Mouse (Mus musculus): ENCODE results near the gene Gm42742. TPM values are rescaled to one million over a fixed set of nuclear protein-coding genes. Genes with fewer than 3 reads are reported as not detected.
A peak's percentile ranks its signal among the peaks of the same experiment; 100 is the strongest.

Gm42742 gene
- polyA plus RNA-seq, 1 experiment from 2014 or later: 53.8 TPM

DNA sequence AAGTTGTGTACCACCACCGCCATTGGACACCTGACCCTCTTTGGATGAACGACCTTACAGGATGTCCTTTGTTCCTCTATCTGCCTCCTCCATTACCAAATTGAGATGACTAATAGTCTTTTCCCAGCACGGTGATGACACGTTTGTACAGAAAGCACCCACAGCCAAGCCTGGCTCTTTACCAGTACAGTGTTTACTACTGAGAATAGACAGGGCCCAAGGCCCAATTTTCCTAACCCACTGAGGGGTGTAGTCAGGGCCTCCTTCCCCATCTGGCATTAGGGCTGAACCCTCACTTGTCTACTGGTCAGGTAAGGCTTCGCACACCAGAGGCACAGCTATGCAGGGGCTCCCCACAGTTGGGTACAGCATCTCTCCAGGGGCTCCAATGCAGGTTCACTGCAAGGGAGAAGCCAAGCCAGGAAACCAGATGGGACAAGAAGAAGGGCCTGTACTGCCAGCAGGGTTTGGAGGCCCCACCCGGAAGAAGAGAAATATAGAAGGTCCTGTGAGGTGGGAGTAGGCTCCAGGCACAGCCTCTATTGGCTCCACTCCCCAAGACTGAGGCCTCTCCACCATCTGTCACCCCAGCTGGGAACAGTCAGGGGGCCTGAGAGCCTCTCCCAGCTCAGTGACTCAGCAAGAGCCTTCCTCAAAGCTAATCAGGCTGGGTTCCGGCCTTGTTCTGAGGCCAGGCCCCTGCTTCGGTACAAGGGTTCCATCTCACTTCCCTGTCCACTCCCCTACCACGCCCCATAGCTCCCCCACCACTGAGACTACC, 12.5 kb downstream of the Gm42742 start:
- Histone ChIP-seq H3K27me3 (ENCODE audit: insufficient read depth, low read length) (no peaks in the 10 kb centered on the region), H3K4me3 (replicated peaks; ENCODE audit: low read depth, low read length) (no peak overlapping the region), H3K27ac (peak overlapping the region; percentile 83), H3K4me2 (ENCODE audit: low read length) (no peak overlapping the region), H3K9ac (ENCODE audit: low read depth, low read length) (peak overlapping the region; percentile 56; the same call in 1 of the 2 replicates), H3K4me1 (replicated peaks; ENCODE audit: insufficient read depth, low read length) (peaks cover 11% of the 10 kb centered on the region; the same call in 1 of the 2 replicates), H3K36me3 (ENCODE audit: insufficient read depth, low read length) (0 out of 2 replicates have a peak, but pooled peaks cover 3% of the 10 kb centered on the region), H3K9me3 (replicated peaks; ENCODE audit: low read length) (no peaks in the 10 kb centered on the region)
- DNase-seq (ENCODE audit: low spot score) (peak; percentile 89), ATAC-seq (replicated peaks; ENCODE audit: low FRiP score, low read depth) (peak; percentile 86)
- 33% methylated on average over 9 of the region's 9 CpGs for WGBS
- TF ChIP-seq CTCF (IDR thresholded peaks at IDR 0.05; ENCODE audit: low read depth): no peak

DNA sequence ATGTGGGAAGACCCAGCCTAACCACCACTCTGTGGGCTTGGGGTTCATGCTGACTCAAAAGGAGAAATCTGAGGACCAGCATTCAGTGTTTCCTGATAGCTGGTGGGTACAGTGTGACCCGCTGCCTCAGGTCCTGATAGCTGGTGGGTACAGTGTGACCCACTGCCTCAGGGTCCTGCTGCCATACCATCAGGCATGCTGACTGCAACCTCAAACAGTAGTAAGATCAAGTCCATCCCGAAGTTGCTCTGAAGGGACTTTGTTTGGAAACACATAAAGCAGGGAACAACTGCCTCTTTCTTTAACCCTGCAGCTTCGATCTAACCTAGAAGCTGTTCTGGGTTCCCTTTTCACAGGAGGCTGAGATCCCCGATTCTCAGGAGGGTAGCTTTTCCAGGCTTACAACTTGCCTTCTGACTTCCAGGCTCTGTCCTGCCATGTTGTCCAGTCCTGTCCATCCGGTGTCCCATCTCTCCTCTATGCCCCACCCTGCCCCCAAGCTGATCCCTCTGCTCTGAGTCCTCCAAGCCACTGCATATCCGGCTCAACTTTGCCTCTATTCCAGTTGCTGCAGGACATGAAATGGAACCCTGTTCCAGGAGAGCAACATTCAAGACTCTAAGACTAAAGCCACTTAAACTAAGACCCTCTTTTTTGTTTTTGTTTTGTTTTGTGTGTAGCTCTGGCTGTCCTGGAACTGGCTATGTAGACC, 13.4 kb downstream of the Gm42742 start:
- H3K27me3 ChIP-seq (ENCODE audit: insufficient read depth, low read length): no peaks in the 10 kb centered on the region
- 80% methylated on average over 6 of the region's 6 CpGs for WGBS
- H3K9ac ChIP-seq (ENCODE audit: low read depth, low read length): no peak overlapping the region
- H3K4me1 ChIP-seq (replicated peaks; ENCODE audit: insufficient read depth, low read length): peaks cover 9% of the 10 kb centered on the region; the same call in 1 of the 2 replicates
- H3K4me2 ChIP-seq (ENCODE audit: low read length): no peak overlapping the region
- no peaks in the 10 kb centered on the region for H3K9me3 ChIP-seq (replicated peaks; ENCODE audit: low read length)
- DNase-seq (ENCODE audit: low spot score) (no peak), ATAC-seq (replicated peaks; ENCODE audit: low FRiP score, low read depth) (no peak)
- H3K27ac ChIP-seq: no peak overlapping the region
- no peaks in the 10 kb centered on the region for H3K36me3 ChIP-seq (ENCODE audit: insufficient read depth, low read length)
- no peak for TF ChIP-seq CTCF (IDR thresholded peaks at IDR 0.05; ENCODE audit: low read depth)
- no peak overlapping the region for H3K4me3 ChIP-seq (replicated peaks; ENCODE audit: low read depth, low read length)

DNA sequence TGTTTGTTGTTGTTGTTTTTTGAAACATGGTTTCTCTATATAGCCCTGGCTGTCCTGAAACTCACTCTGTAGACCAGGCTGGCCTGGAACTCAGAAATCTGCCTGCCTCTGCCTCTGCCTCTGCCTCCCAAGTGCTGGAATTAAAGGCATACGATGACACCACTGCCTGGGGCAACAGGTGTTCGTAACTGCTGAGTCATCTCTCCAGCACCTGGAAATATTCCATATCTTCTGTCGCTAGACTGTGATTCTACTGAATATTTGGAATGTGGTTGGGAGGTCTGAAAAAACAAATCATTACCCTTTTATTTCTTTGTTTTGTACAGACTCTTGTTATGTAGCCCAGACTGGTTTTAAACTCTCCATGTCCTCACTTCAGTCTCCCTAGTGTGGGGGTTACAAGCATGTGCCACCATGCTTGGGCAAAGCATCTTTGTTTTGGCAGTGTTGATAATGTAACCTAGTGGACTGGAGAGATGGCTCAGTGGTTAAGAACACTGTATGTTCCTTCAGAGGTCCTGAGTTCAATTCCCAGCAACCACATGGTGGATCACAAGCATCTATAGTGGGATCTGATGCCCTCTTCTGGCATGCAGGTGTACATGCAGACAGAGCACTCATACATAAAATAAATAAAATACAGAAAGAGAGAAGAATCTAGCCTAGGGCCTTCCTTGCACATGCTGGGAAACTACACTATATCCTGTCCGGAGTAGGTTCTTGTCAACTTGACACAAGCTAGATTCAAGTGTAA, 16.6 kb downstream of the Gm42742 start:
- Histone ChIP-seq H3K9ac (ENCODE audit: low read depth, low read length) (no peak overlapping the region), H3K9me3 (replicated peaks; ENCODE audit: low read length) (no peaks in the 10 kb centered on the region), H3K27ac (no peak overlapping the region), H3K36me3 (ENCODE audit: insufficient read depth, low read length) (no peaks in the 10 kb centered on the region), H3K4me3 (replicated peaks; ENCODE audit: low read depth, low read length) (no peak overlapping the region), H3K27me3 (ENCODE audit: insufficient read depth, low read length) (no peaks in the 10 kb centered on the region), H3K4me2 (ENCODE audit: low read length) (no peak overlapping the region), H3K4me1 (replicated peaks; ENCODE audit: insufficient read depth, low read length) (peaks cover 8% of the 10 kb centered on the region; the same call in 1 of the 2 replicates)
- 83% methylated on average over 4 of the region's 4 CpGs for WGBS
- DNase-seq (ENCODE audit: low spot score) (no peak), ATAC-seq (replicated peaks; ENCODE audit: low FRiP score, low read depth) (no peak)
- peak; percentile 42 for TF ChIP-seq CTCF (IDR thresholded peaks at IDR 0.05; ENCODE audit: low read depth)

- H3K9ac ChIP-seq (ENCODE audit: low read depth, low read length): no peak overlapping the region
- H3K4me3 ChIP-seq (replicated peaks; ENCODE audit: low read depth, low read length): no peak overlapping the region
- no peaks in the 10 kb centered on the region for H3K9me3 ChIP-seq (replicated peaks; ENCODE audit: low read length)
- no peaks in the 10 kb centered on the region for H3K27me3 ChIP-seq (ENCODE audit: insufficient read depth, low read length)
- H3K4me1 ChIP-seq (replicated peaks; ENCODE audit: insufficient read depth, low read length): 0 out of 2 replicates have a peak, but pooled peaks cover 3% of the 10 kb centered on the region
- DNase-seq (ENCODE audit: low spot score): no peak
- H3K36me3 ChIP-seq (ENCODE audit: insufficient read depth, low read length): no peaks in the 10 kb centered on the region
- ATAC-seq (replicated peaks; ENCODE audit: low FRiP score, low read depth): no peak
- no peak for TF ChIP-seq CTCF (IDR thresholded peaks at IDR 0.05; ENCODE audit: low read depth)
- no peak overlapping the region for H3K27ac ChIP-seq
- H3K4me2 ChIP-seq (ENCODE audit: low read length): no peak overlapping the region
- WGBS: 87% methylated on average over 5 of the region's 5 CpGs
Measured at GRCm38 (mm10) chr7:127003620-127004019, 17.3 kb downstream of the Gm42742 start.

- H3K9ac ChIP-seq (ENCODE audit: low read depth, low read length): no peak overlapping the region
- H3K27me3 ChIP-seq (ENCODE audit: insufficient read depth, low read length): no peaks in the 10 kb centered on the region
- no peak for ATAC-seq (replicated peaks; ENCODE audit: low FRiP score, low read depth)
- no peak for TF ChIP-seq CTCF (IDR thresholded peaks at IDR 0.05; ENCODE audit: low read depth)
- 76% methylated on average over 10 of the region's 10 CpGs for WGBS
- no peaks in the 10 kb centered on the region for H3K4me1 ChIP-seq (replicated peaks; ENCODE audit: insufficient read depth, low read length)
- H3K4me2 ChIP-seq (ENCODE audit: low read length): no peak overlapping the region
- H3K9me3 ChIP-seq (replicated peaks; ENCODE audit: low read length): no peaks in the 10 kb centered on the region
- no peak for DNase-seq (ENCODE audit: low spot score)
- H3K36me3 ChIP-seq (ENCODE audit: insufficient read depth, low read length): peaks cover 3% of the 10 kb centered on the region; the same call in 1 of the 2 replicates
- H3K27ac ChIP-seq: no peak overlapping the region
- no peak overlapping the region for H3K4me3 ChIP-seq (replicated peaks; ENCODE audit: low read depth, low read length)
Measured at GRCm38 (mm10) chr7:126999568-126999967, 21.3 kb downstream of the Gm42742 start.

DNA sequence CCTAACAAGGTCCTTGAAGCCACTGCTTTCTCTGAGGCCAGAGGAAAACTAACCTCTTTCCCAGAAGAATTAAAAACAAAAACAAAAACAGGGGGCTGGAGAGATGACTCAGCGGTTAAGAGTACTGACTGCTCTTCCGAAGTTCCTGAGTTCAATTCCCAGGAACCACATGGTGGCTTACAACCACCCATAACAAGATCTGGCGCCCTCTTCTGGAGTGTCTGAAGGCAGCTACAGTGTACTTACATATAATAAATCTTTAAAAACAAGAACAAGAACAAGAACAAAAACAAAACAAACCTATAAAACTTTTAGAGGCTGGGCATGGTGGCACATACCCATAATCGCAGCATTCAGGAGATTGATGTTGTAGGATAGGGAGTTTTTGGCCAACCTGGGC, 24.4 kb downstream of the Gm42742 start:
- peak; percentile 47; the same call in 1 of the 2 replicates for TF ChIP-seq CTCF (IDR thresholded peaks at IDR 0.05; ENCODE audit: low read depth)
- no peaks in the 10 kb centered on the region for H3K27me3 ChIP-seq (ENCODE audit: insufficient read depth, low read length)
- H3K36me3 ChIP-seq (ENCODE audit: insufficient read depth, low read length): peaks cover 8% of the 10 kb centered on the region
- H3K4me2 ChIP-seq (ENCODE audit: low read length): no peak overlapping the region
- H3K9ac ChIP-seq (ENCODE audit: low read depth, low read length): no peak overlapping the region
- H3K9me3 ChIP-seq (replicated peaks; ENCODE audit: low read length): no peaks in the 10 kb centered on the region
- ATAC-seq (replicated peaks; ENCODE audit: low FRiP score, low read depth) (no peak), DNase-seq (ENCODE audit: low spot score) (no peak)
- WGBS: 86% methylated on average over 4 of the region's 4 CpGs
- no peak overlapping the region for H3K4me3 ChIP-seq (replicated peaks; ENCODE audit: low read depth, low read length)
- H3K27ac ChIP-seq: no peak overlapping the region
- no peaks in the 10 kb centered on the region for H3K4me1 ChIP-seq (replicated peaks; ENCODE audit: insufficient read depth, low read length)

Data from kidney, postnatal 0 days (tissue).